Mouse (Mus musculus) layer of hippocampus, postnatal 10 days (tissue): ENCODE results near the gene Clstn1. TPM values are rescaled to one million over a fixed set of nuclear protein-coding genes. Genes with fewer than 3 reads are reported as not detected.

Experiments used
- DNase-seq, 2 experiments: peaks; one replicate each; pipeline ENCODE4 v3.0.0; 2021; ENCODE audit warnings: low spot score in 2 of 2
- total RNA-seq, 2 experiments: library from RNA; stranded (reverse); gene quantifications; 2 replicates each; pipeline ENCODE4 v1.2.3; 2021

Clstn1 gene
- total RNA-seq, 2 experiments from 2014 or later = 726 TPM

GRCm38 (mm10) chr4:149564452-149565407 lies 21.5 kb upstream of the Clstn1 start:
- DNase-seq = peak; percentile 64 to 70

- DNase-seq = no peak
Observed at GRCm38 (mm10) chr4:149567432-149568026, 18.7 kb upstream of the Clstn1 start.

GRCm38 (mm10) chr4:149568622-149569021 lies 17.6 kb upstream of the Clstn1 start:
- no peak for DNase-seq

GRCm38 (mm10) chr4:149569781-149570497 lies 16.3 kb upstream of the Clstn1 start:
- DNase-seq = no peak

- DNase-seq = no peak
Observed at GRCm38 (mm10) chr4:149570498-149570863, 15.8 kb upstream of the Clstn1 start.

GRCm38 (mm10) chr4:149571209-149571608 lies 15.1 kb upstream of the Clstn1 start:
- no peak for DNase-seq

GRCm38 (mm10) chr4:149571651-149572149 lies 14.6 kb upstream of the Clstn1 start:
- no peak for DNase-seq

- DNase-seq = no peak
Observed at GRCm38 (mm10) chr4:149572446-149572845, 13.8 kb upstream of the Clstn1 start.

- no peak for DNase-seq
Observed at GRCm38 (mm10) chr4:149572851-149573250, 13.4 kb upstream of the Clstn1 start.

GRCm38 (mm10) chr4:149574391-149574821 lies 11.9 kb upstream of the Clstn1 start:
- no peak for DNase-seq

- no peak for DNase-seq
Observed at GRCm38 (mm10) chr4:149576061-149576460, 10.2 kb upstream of the Clstn1 start.

GRCm38 (mm10) chr4:149576993-149577548 lies 9.2 kb upstream of the Clstn1 start:
- DNase-seq = no peak

GRCm38 (mm10) chr4:149578085-149578681 lies 8.1 kb upstream of the Clstn1 start:
- no peak for DNase-seq

- no peak for DNase-seq
Observed at GRCm38 (mm10) chr4:149578831-149579230, 7.4 kb upstream of the Clstn1 start.

- no peak for DNase-seq
Observed at GRCm38 (mm10) chr4:149585236-149585635, 1.0 kb upstream of the Clstn1 start.

GRCm38 (mm10) chr4:149586783-149587595 lies 721 bp downstream of the Clstn1 start:
- DNase-seq = peak; percentile 68 to 75

GRCm38 (mm10) chr4:149587596-149588168 lies 1.4 kb downstream of the Clstn1 start:
- no peak for DNase-seq

GRCm38 (mm10) chr4:149590200-149590599 lies 3.9 kb downstream of the Clstn1 start:
- DNase-seq = no peak

GRCm38 (mm10) chr4:149591486-149591885 lies 5.2 kb downstream of the Clstn1 start:
- no peak for DNase-seq
